Mouse (Mus musculus) embryonic stem cell, embryonic (primary cell): ENCODE measurements at regions not wholly inside any gene's neighbourhood (a gene's known extent, or its start where the extent isn't known, plus 50 kb on each side); places are given as distances from the start of the nearest gene placed in this dataset.

Source experiments
- CTCF ChIA-PET, 4 experiments: fragments of 300-600 bp in 2 of 4; fragments of 350-600 bp in 2 of 4; sonication (Branson Sonifier 250); formaldehyde crosslinking; loops; one replicate each; lab custom pipeline; 2022; ENCODE audit warnings: inconsistent platforms in 2 of 4; lab: Charles Lee
- POLR2A ChIA-PET, 4 experiments: fragments of 300-600 bp in 2 of 4; fragments of 350-600 bp in 2 of 4; sonication (Branson Sonifier 250); formaldehyde crosslinking; loops; one replicate each; lab custom pipeline; 2022; ENCODE audit warnings: antibody characterized with exemption in 4 of 4, inconsistent platforms in 1 of 4; lab: Charles Lee

DNA sequence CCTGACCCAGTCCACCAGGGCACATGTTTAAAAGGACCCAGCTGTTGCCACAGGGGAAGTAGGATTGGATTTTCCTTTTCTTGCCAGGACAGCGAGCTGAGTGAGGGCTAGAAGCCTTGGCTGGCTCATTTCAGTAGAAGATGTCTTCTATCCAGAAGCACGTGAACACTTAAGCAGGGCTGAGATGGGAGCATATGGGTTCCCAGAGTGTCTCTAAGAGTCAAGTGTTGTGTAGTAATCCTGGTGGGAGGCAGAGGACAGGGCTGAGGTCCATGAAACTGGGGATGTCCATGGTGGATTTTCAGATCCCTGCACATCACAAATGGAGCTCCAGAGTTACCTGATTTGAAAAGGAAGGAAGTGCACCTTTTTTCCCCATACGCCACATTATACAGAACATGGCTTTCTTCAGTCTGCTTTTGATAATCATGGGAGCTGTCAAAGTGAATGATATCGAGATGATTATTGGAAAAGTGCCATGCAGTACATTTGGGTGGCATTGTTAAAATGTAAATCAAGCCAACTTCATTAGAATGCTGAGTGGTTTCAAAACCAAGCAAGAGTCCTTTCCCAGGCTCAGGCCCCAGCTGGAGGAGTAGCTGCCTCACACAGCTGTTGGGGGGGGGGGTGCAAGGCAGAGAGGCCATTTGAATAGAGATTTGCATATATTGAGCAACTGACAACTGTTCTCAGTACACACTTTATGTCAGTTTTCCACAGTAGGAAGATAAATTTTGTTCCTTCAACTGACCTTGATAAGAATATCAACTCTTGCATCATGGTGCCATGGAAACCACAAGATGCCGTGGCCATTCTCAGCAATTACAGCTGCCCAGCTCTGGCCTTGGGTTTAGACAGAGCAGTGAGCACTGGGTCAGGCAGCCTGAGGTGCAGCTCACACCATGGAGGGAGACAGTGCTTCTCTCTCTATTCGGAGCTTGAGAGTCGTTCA is 81.7 kb downstream of the Slc35b3 start:
- CTCF ChIA-PET = no interaction called here

DNA sequence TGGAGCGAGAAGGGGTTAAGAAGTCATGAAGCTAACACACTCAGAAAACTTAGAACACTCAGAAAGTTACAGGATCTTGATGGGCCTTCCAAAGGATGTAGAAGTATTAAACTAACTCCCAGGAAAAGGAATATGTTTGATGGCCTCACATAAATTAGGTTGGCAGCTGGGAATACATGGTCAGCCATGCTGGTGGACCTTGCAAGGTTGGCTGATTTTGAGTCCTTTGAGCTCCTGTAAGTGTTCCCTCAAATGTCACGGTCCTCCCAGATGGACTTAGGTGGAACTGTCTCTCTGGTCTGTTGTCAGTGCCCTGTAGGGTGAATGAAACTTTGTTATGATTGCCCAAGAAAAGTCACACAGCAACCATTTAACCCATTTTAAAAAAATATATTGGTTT is 84.8 kb downstream of the Slc35b3 start:
- ChIA-PET CTCF (no interaction called here), POLR2A (no interaction called here)

More for the DNA sequence above, 81.7 kb downstream of the Slc35b3 start:
- POLR2A ChIA-PET = interaction anchor here in 2 of 4 experiments (0.6 to 1.3 kb wide), 2 partner anchors 20 to 734 kb away, joined by 3 to 5 read pairs; no protein-coding TSS in a partner anchor

DNA sequence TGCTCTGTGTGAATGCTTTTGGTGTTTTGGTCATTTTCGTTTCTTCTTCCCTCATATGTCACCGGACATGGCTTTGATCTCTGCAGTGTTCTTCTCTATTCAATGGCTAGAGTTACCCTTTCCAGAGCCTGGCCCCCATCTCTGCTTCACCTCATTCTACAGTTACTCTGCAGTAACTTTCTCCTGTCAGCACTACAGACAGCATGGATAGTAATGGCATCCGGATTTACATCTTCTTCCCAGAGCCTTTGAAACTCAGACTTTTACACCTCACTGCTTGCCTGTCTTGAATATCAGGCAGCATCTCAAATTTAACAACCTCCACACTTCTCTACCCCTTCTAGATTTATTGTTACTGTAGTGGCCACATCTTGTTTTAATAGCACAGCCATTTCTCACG is 96.7 kb downstream of the Slc35b3 start:
- POLR2A ChIA-PET = no interaction called here

DNA sequence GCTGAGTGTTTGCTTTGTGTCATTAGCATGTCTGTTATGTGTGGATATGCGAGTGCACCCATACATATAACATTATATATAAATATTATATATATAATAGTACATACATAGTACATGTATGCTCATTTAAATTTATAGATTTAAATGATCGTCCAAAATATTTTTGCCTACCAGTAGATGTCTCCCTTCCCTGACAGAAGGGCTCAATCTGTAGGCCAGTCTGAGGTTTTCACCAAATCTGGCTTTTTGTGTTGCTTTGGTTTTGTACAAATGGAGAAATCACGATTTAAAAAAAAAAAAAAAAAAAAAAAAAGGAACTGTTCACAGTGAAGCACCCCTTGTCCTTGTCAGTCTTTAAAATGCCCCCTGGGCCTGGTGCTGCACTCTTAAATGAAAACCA is 104.9 kb downstream of the Slc35b3 start:
- POLR2A ChIA-PET = no interaction called here

More for the DNA sequence above, 96.7 kb downstream of the Slc35b3 start:
- CTCF ChIA-PET = no interaction called here

DNA sequence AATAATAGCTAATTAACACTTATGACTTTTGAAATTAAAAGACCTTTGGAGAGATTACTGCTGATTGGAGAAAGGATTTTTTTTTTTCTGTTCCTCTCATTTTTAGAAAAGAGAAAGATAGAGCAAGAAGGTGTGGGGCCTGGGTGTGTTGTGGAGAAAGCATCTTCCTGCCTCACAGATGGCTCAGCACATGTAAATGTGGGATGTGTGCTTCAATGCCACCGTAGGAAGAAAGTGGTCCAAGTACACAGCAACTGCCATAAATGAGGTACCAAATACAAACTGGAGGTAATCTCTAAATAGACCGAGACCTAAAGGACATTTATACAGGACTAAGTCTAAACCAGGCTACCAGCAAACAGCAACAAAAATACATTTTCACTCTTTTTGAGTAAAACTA is 105.7 kb downstream of the Slc35b3 start:
- CTCF ChIA-PET = no interaction called here
- POLR2A ChIA-PET = no interaction called here

More for the DNA sequence above, 104.9 kb downstream of the Slc35b3 start:
- CTCF ChIA-PET = interaction anchor here in 1 of 4 experiments (0.6 kb wide), 1 partner anchor 155 kb away, joined by 9 read pairs; no protein-coding TSS in a partner anchor

DNA sequence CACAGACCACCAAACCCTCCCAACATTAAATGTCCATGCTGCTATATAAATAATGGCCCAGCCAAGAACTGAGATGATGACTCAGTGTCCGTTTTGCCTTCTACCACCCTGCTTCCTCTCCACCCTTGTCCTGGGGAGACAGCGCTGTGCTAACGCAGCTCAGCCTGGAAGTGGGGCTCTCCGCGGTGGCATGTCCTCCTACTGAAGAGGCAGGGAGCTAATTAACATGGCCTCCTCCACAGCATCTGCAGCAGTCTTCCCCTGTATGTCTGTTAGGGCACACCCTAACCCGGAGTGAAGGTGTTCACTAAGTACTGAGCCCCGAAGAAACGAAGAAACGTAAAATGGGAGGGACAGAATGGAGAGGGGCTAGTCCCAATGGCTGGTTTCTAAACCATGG is 107.8 kb downstream of the Slc35b3 start:
- POLR2A ChIA-PET = no interaction called here
- CTCF ChIA-PET = interaction anchor here in 1 of 4 experiments (0.6 kb wide), 1 partner anchor 93 kb away, joined by 3 read pairs; no protein-coding TSS in a partner anchor

DNA sequence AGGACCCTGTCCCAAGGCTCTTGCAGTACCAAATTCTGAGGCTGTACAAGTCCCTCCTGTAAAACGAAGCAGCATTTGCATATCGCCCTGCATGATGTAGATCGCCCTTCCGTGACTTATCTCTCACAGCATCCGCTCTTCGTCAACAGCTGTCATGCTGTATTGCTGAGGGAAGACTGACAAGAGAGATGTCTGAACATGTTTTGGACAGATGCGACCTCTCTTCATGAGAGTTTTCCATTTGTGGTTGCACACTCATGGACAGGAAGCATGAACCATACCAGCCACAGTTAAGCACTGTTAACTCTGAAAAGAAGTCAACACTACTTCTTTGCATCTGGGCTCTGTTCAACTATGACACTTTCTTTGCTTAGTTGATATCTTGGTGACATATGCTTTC is 108.9 kb downstream of the Slc35b3 start:
- POLR2A ChIA-PET = no interaction called here
- CTCF ChIA-PET = no interaction called here

DNA sequence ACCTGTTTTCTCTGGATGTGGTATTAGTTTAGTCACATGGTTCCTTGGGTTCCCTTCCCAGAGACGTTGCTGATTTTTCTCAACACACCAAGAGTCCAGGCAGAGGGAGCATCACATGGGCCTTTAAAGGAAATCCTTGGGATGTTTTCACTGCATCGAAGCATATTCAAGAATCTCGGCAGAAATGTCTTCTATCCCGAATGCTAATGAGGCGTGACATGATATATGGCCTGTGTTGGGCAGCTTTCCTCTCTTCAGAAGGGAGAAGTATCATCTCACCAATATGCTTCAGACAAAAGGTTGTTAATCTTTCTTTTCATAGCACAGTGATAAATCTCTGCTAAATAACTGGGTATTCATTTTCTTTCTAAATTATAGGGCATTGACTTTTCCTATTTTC is 122.4 kb downstream of the Slc35b3 start:
- CTCF ChIA-PET = interaction anchor here in 1 of 4 experiments (0.6 kb wide), 1 partner anchor 1862 kb away, joined by 3 read pairs; no protein-coding TSS in a partner anchor
- POLR2A ChIA-PET = interaction anchor here in 1 of 4 experiments (1.9 kb wide), 1 partner anchor 11 kb away, joined by 7 read pairs; no protein-coding TSS in a partner anchor

DNA sequence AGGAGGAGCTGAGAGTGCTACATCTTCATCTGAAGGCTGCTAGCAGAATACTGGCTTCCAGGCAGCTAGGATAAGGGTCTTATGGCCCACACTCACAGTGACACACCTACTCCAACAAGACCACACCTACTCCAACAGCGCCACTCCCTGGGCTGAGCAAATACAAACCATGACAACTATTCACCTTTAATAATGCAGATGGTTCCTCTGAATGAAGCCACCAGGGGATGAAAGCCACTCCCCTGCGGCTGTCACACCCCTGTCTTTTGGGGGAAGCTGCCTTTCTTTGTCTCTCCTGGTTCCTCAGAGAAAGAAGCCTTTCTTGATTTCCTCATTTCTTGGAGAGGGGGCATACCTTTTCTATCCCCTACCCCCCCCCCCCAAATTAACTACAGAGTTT is 135.0 kb downstream of the Slc35b3 start:
- POLR2A ChIA-PET = interaction anchor here in 2 of 4 experiments (0.6 to 3.0 kb wide), 8 partner anchors 8 to 515 kb away, joined by 3 to 13 read pairs (median 4); no protein-coding TSS in a partner anchor
- CTCF ChIA-PET = interaction anchor here in 1 of 4 experiments (0.7 kb wide), 1 partner anchor 865 kb away, joined by 6 read pairs; no protein-coding TSS in a partner anchor

DNA sequence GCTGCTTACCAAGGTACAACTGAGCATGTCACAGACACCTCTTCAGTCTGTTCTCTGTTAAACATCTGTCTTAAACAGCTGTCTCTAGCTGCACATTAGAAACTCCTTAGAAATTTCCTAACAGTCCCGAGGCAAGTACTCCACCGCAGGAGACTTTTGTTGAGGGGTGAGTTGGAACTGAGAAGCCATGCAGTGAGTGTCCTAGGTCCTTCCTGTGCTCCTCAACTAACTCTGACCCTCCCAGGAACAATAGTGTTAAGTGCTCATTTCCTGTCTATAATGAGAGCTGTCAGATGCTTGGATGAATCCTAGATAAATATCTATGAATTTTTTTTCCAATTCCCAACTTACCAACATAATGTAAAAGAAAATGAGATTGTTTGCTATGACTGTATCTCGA is 141.1 kb downstream of the Slc35b3 start:
- ChIA-PET POLR2A (interaction anchor here in 1 of 4 experiments (0.7 kb wide), 1 partner anchor 199 kb away, joined by 4 read pairs; no protein-coding TSS in a partner anchor), CTCF (no interaction called here)

DNA sequence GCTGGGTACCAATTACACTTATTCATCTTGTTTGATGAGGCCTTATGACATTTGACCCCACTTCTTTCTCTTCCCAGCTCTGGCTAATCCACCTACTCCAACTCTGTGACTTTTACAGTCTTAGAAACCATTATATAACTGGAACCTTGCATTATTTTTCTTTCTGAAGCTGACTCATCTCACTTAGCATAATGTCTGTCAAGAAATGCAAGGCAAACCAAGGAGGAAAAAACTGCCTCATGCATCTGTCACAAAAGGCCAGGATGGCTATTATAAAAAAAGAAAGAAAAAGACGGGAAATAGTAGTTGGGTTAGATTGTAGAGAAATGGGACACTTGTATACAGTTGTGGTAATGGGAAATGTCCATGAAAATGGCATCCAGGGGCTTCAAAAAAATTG is 141.9 kb downstream of the Slc35b3 start:
- ChIA-PET POLR2A (no interaction called here), CTCF (no interaction called here)

DNA sequence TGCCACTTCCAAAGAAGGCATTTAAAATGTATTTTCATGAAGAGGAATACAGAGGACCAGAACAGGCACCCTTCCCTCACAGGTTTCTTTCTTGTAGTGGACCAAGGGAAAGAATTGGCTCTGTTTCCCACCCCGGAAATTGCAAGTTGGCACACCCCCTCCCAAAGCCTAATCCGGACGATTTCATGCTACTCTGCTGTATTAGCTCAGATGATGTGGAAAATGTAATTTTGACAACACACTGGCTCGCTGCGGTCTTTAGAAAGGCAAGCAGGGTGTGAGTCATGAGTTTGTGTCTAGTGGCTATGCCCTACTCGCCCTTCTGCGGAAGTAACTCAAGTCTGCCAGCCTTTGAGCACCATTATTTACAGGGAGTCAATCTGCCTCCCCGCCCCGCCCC is 144.4 kb downstream of the Slc35b3 start:
- ChIA-PET CTCF (no interaction called here), POLR2A (no interaction called here)

DNA sequence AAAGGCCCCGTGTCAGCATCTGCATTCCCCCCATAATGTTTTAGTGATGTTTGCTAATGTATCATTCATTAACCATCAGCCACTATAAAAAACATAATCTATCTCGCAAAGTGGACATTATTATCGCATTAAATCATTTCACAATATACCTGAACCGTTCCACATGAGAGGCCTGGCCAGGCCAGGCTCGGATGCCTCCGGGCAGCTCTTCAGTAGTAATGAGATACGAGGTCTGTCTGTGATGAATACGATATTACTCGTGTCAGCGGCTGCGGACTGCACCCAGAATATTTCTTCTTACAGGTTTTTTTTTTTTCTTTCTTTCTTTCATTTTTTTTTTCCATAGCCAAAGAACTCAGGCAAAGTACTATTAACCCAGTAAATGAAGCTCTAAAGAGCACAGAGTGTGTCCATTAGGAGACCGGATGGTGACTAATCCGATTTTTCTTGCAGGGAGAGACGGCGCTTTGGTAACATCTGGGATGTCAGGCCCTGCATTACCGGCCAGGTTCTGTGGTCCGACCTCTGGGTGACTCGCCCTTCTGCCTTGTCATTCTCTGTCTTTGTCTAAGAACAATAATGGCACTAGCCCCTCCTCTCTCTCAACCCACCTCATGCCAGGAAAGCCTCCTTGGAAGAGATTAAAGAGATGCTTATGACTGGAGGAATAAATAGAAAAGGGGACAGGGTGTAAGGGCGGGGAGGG is 145.5 kb downstream of the Slc35b3 start:
- ChIA-PET CTCF (interaction anchor here in 1 of 4 experiments (0.6 kb wide), 1 partner anchor 147 kb away, joined by 3 read pairs; no protein-coding TSS in a partner anchor), POLR2A (interaction anchor here in 3 of 4 experiments (0.6 to 3.2 kb wide), 7 partner anchors 8 to 1122 kb away, joined by 3 to 13 read pairs (median 4); no protein-coding TSS in a partner anchor)

DNA sequence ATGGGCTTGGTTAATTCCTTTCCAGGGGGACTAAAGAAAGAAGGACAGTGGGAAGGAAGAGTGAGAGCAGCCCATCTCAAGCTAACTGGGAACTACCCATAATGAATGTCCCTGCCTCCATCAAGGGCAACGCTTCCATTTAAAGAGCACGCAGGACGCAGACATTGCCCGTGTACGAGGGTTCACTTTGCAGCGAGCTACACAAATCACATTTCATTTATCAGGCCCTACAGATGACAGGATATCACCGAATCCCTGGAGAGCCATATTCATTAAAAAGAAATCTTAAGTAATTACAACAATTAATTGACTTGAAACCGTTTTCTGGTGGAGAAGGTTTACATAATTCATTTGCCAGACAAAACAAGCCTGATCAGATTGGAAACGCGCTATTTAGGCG is 139.7 kb upstream of the Eef1e1 start:
- ChIA-PET POLR2A (interaction anchor here in 1 of 4 experiments (1.5 kb wide), 1 partner anchor 9 kb away, joined by 3 read pairs; no protein-coding TSS in a partner anchor), CTCF (no interaction called here)

DNA sequence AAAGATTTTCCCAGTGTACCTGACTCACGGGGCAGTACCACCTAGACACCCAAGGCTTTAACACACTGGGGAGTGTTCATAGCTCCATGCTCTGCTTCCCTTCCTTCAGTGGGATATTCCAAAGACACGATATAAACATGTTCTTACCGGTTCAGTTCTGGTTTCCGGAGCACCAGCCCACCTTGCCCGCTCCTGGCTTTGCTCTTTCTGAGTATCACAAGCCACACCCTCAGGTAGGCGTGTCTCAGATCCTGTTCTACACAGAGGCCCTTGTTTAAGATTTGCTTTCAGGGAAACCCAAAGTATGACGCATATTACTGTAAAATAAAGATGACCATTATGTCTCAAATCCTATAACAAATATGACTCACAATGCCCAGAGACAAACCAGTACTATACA is 134.6 kb upstream of the Eef1e1 start:
- CTCF ChIA-PET = no interaction called here
- POLR2A ChIA-PET = no interaction called here

DNA sequence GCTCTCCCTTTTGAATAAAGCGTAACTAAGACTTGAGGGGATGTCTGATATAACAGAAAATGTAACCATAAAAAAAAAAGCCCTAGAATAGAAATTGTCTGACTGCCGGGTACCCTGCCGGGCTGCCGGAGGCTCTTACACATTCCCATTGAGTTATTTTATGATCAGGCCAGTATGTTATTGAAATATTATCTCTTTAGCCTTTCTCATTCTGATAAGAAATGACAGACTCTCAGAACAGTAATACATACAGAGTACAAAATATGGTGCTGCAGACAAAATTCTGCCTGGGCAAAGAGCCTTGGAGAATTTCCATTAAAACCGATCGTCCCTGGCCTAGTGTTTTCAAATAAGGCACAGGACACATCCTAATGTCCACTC is 121.8 kb upstream of the Eef1e1 start:
- ChIA-PET CTCF (no interaction called here), POLR2A (no interaction called here)

DNA sequence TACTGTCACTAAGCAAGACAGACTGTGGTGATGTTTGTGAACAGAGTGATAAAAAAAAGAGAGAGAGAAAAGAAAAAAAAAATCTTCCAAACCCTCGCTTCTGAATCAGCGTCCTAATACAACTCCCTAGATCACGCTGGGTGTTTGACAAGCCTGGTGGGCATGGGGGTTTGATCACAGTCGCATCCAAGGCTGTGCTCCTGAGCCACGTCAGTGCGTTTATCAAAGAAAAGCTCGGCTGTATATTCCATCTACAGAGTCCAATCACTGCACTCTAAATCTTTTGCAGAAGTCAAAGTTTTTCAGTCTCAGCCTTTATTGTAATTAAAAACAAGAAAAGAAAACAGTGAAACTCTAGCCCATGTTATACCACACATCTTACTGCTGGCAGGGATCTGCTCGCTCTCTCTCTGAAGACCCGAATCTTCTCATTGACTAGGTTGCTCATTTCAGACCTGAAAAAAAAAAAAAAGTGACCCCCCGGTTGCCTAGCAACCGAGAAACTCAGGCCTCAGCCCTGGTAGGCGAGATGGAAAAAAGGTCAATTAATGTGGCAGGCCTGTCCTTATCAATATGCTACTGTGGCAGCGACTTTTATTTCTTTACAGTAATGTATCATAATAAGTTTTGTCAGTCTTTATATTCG is 121.2 kb upstream of the Eef1e1 start:
- POLR2A ChIA-PET = no interaction called here
- CTCF ChIA-PET = no interaction called here

DNA sequence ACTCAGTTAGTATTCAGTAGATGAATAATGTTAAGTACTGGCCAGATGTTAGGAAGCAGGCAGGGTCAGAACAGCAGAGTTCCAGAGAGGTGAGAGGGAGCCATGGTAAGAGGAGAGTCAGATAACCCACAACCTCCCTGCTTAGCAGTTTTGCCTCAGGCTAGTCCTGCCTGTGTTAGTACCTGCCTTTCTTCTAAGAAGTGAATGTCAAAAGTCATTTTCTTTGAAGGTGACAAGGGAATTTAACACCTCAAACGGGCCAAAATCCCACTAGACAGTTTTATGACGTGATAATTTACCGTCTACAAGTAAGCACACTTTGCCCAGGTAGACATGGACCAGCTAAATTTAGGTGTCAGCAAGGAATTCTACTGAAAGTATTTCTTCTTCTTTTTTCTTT is 117.7 kb upstream of the Eef1e1 start:
- ChIA-PET CTCF (no interaction called here), POLR2A (interaction anchor here in 1 of 4 experiments (0.7 kb wide), 1 partner anchor 44 kb away, joined by 3 read pairs; no protein-coding TSS in a partner anchor)

DNA sequence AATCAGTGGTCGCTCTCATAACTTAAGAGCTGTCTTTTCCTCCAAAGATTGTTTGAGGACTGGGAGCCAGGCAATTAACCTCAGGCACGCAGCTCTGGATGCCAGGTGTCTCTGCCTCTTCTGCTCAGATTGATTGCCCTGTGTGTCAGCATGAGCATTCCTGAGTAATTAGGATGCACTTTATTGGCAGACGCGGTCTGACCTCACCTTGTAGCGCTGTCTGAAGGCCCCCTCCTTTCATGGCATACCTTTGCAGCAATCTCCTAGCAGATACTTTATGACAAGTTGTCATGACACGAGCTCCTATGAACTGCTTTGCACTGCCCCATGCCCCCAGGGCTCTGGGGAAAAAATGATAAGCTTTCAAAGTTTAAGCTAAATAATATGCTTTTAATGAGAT is 114.1 kb upstream of the Eef1e1 start:
- CTCF ChIA-PET = no interaction called here
- POLR2A ChIA-PET = interaction anchor here in 2 of 4 experiments (0.7 kb wide), 3 partner anchors 34 to 1591 kb away, joined by 3 to 4 read pairs (median 4); no protein-coding TSS in a partner anchor
